Mouse (Mus musculus) embryonic fibroblast, embryonic 13.5 days (primary cell): ENCODE data around the gene Tgfbr1. TPM values are rescaled to one million over a fixed set of nuclear protein-coding genes. Genes with fewer than 3 reads are reported as not detected.
A peak's percentile ranks its signal among the peaks of the same experiment; 100 is the strongest.

ENCODE experiments used
- H3K27ac ChIP-seq: 2 replicates; pipeline ENCODE4 v1.5.1; 2012; ENCODE audit warnings: low read length, control low read depth, inconsistent platforms; ENCODE audit not compliant: insufficient read depth
- H3K4me1 ChIP-seq: 2 replicates; pipeline ENCODE4 v1.6.1; 2011; ENCODE audit warnings: low read length; ENCODE audit not compliant: control insufficient read depth, insufficient read depth
- H3K4me3 ChIP-seq: 2 replicates; pipeline ENCODE4 v1.5.1; 2011; ENCODE audit warnings: mild to moderate bottlenecking, control low read depth, low read length; ENCODE audit not compliant: insufficient read depth
- CTCF ChIP-seq: IDR thresholded peaks from 2 replicates; pipeline ENCODE4 v1.5.1; 2011; ENCODE audit warnings: mild to moderate bottlenecking, control low read depth, low read length, moderate library complexity, borderline replicate concordance; ENCODE audit not compliant: insufficient read depth
- POLR2A ChIP-seq: IDR thresholded peaks from 2 replicates; pipeline ENCODE4 v1.6.1; 2011; ENCODE audit warnings: low read depth, mild to moderate bottlenecking, control low read depth, low read length, moderate library complexity
- polyA plus RNA-seq: library from polyadenylated mRNA; stranded (reverse); fragments of >200 nt; gene quantifications from 2 replicates; pipeline ENCODE4 v1.2.4, GENCODE M21; 2011; ENCODE audit warnings: low read depth; ENCODE audit not compliant: missing spikeins, insufficient read length

Tgfbr1 gene
- polyA plus RNA-seq: 35.6 and 43.8 TPM in 2 replicates

DNA sequence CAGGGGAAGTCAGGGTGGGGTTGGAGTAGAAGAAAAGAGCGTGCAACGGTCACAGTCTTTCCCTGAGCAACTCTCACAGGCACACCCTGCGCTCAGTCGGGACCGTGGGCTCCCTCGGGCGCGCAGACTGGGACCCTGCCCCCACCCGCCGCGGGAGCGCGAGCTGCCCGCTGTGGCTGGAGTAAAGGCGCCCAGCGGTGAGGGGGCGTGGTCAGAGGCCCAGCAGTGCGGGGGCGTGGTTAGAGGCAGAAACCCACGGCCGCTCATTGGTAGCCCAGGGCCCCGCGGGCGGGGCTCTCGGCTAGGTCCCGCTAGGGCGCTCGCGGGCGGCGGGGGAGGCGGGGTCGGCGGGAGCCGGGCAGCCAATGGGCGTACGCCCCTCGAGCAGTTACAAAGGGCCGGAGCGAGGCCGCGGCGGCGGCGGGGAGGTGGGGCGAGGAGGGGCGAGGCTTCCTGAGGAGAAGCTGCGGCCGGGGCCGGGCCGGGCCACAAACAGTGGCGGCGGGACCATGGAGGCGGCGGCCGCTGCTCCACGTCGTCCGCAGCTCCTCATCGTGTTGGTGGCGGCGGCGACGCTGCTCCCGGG lies at the start of gene Tgfbr1:
Gene Tgfbr1, plus strand, starts transcription at position 420 of the 586 bp plus-strand sequence.
- TF ChIP-seq CTCF (no peak), POLR2A (peak; percentile 84)

DNA sequence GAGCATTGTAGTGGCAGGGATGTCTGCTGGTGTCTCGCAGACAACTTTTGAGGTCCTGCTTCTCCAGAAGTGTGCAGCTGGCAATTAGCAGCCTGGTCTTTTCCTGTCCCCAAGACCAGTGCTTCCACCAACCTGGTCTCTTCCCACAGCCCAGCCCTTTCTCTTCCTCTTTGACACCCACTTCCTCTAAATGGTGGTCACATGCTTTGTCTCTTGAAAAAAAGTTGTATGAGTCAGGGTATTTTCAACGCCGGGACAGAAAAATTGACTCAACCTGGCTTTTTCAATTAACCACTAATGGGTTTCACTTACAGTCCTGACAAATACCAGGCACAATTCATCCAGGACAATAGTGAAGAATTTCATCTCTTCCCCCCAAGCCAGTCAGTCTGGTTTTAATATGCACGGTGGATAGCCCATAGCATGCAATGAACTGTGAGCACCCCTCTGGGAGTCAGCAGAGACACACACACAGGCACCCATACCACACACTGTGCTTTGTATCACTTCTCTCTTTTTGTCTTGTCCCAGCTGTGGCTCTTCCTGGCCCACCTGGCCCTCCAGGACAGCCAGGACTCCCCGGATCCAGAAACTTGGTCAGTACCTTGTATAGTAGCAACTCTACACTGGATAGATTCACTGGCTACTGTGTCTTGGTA lies 49.6 kb upstream of the Tgfbr1 start:
- H3K4me1 ChIP-seq: no peaks in the 10 kb centered on the region
- H3K27ac ChIP-seq: 0 out of 2 replicates have a peak overlapping the region, but pooled peaks have one; percentile 5
- TF ChIP-seq POLR2A (no peak), CTCF (no peak)
- no peak overlapping the region for H3K4me3 ChIP-seq

More for the DNA sequence above, at the start of gene Tgfbr1:
- H3K4me1 ChIP-seq: no peaks in the 10 kb centered on the region
- peak within 1 kb of the TSS; percentile 99 for H3K4me3 ChIP-seq
- peak within 1 kb of the TSS; percentile 62 for H3K27ac ChIP-seq

DNA sequence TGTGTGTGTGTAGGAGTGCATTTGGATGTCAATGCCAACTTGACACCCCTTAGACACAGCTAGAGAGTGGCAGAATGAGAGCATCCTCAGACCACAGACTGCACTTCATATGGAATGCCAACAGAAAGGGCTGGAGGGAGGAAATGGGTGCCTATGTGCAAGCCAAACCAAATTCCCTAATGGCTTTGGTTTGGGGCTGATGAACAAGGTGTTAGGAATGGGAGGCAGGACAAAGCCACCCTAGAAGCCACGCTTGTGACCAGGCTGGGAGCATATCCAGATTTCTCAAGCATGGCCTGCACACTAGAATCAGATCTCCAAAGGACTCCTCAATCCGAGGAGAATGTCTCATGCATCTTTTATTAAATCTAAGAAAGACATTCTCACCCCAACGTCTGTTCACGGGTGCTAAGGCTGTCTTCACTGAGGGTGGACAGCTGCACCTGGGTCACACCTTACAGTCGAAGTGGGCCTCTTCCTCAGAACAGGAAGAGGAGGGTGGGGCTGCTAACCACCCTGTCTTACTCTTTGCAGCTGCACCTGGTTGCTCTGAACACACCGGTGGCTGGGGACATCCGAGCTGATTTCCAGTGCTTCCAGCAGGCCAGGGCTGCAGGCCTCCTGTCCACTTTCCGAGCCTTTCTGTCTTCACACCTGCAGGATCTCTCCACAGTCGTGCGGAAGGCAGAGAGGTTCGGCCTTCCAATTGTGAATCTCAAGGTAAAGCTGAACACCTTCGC lies 43.0 kb upstream of the Tgfbr1 start:
- no peak overlapping the region for H3K4me3 ChIP-seq
- H3K4me1 ChIP-seq: peaks cover 12% of the 10 kb centered on the region
- TF ChIP-seq POLR2A (no peak), CTCF (no peak)
- 0 out of 2 replicates have a peak overlapping the region, but pooled peaks have one; percentile 2 for H3K27ac ChIP-seq

DNA sequence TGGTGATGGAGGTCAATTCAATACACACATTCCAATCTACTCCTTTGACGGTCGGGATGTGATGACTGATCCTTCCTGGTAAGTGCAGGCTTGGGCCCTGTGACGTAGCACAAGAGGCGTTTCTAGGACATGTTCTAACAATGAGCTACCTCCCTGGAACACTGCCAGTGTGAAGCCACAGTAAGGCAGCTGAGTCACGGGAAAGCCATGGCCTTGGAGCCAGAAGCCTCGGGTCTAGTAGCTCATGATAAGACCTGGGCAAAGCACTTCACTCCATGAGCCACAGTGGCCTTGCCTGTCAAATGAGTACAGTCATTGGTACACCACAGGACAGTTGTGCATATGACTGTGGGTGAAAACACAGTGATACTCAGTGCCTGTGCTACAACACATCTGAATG lies 42.2 kb upstream of the Tgfbr1 start:
- Histone ChIP-seq H3K4me3 (no peak overlapping the region), H3K27ac (no peak overlapping the region), H3K4me1 (peaks cover 12% of the 10 kb centered on the region)
- TF ChIP-seq CTCF (no peak), POLR2A (no peak)

DNA sequence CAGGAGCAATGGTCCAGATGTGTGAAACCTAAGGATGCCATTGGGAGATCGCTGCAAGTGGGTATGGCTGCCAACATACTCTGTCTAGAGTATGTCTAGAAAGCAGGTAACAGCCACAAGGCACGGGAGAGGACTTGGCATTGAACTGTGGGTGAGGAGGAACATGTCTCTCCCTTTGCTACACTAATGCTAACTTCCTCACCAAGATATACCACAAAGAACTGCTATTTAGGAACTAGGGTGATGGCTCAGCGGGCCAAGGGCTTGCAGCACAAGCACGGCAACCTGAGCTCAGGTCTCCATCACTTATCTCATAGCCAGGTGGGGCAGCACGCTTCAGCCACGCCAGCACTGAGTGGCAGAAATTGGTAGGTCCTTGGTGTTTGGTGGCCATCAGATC lies 41.6 kb upstream of the Tgfbr1 start:
- Histone ChIP-seq H3K27ac (no peak overlapping the region), H3K4me1 (peaks cover 12% of the 10 kb centered on the region)
- TF ChIP-seq POLR2A (no peak), CTCF (no peak)

DNA sequence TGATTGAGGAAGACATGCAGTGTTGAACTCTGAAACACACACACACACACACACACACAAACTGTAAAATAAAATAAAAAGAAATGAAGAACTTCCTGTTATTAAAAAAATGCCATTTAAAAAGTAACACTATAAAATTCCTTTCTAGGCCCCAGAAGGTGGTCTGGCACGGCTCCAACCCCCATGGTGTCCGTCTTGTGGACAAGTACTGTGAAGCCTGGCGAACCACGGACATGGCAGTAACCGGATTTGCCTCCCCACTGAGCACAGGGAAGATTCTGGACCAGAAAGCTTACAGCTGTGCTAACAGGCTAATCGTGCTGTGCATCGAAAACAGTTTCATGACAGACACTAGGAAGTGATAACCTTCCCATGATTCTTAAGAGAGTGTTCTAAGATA lies 41.1 kb upstream of the Tgfbr1 start:
- Histone ChIP-seq H3K4me3 (no peak overlapping the region), H3K4me1 (peaks cover 12% of the 10 kb centered on the region), H3K27ac (no peak overlapping the region)
- TF ChIP-seq CTCF (no peak), POLR2A (no peak)

More for the DNA sequence above, 41.6 kb upstream of the Tgfbr1 start:
- no peak overlapping the region for H3K4me3 ChIP-seq

DNA sequence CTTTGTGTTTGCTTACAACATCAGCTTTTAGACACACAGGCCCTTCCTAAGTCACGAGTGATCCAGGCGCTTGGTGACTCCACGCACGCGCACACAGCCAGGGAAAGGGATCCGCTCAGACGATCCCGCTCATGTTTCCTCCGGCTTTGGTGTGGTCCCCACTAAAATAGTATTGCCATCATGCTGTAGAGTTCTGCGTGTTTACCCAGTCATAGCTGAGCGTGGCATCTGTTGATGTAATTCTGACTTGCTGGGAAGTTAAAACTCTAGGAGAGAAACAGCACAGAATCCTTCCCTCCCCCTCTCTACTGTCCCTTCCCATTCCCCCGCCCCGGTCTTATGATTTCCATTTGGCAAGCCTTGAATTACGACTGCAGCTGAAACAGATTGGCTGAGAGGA lies 40.3 kb upstream of the Tgfbr1 start:
- H3K27ac ChIP-seq: 0 out of 2 replicates have a peak overlapping the region, but pooled peaks have one; percentile 0
- no peak for TF ChIP-seq POLR2A
- TF ChIP-seq CTCF: no peak
- H3K4me1 ChIP-seq: peaks cover 12% of the 10 kb centered on the region
- H3K4me3 ChIP-seq: no peak overlapping the region

DNA sequence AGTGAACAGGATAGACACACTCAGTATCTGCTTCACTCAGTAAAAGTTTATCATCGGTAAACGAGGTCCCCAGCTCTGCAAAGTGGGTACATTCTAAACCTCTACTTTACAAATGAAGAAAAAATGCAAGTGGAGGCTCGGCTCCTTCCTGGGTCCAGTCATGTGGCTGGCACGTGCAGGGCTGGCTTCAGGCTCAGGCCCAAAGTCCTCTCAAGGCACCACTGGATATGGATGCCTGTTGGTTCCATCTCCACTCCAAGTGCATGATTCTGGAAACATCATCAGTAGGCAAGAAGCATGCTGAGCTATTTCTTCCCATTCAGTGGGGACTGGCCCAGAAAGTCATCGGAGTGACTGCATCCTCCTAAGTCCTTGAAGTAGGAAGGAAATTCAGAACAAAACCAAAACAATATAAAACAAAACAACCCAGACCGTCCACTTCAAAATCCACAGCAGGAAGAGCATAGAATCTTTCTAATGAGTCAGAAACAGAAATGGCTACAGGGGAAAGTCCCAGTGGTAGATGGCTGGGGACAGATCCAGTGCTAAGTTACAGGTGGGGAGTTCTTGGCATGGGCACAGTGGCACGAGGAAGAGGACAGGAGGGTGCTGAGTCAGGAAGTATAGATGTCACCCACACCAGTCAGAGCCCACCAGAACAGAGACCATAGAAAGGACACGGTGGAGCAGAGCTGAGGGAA lies 39.2 kb upstream of the Tgfbr1 start:
- Histone ChIP-seq H3K4me3 (no peak overlapping the region), H3K4me1 (peaks cover 12% of the 10 kb centered on the region), H3K27ac (no peak overlapping the region)
- TF ChIP-seq CTCF (no peak), POLR2A (no peak)

DNA sequence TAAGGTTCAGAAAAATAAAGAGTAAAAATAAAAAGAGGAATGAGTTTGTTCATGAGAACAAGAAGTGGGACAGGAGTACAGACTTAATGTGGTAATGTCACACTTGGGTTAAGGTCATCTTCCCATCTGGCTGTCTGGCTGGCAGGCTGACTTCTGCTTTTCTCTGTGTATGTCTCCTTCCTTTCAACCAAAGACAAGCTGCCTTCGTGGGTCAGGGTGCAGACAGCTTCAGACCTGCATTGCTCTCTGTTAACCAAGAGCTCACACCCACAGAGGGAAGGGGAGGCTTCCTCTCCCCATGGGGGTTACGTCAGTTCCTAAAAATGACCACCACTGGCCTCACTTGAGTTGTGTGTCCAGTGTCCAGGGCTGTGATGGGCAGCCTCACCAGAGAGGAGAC lies 37.6 kb upstream of the Tgfbr1 start:
- Histone ChIP-seq H3K4me3 (no peak overlapping the region), H3K27ac (no peak overlapping the region), H3K4me1 (peaks cover 7% of the 10 kb centered on the region)
- TF ChIP-seq POLR2A (no peak), CTCF (no peak)
